Mouse (Mus musculus): ENCODE measurements at regions not wholly inside any gene's neighbourhood (a gene's known extent, or its start where the extent isn't known, plus 50 kb on each side); places are given as distances from the start of the nearest gene placed in this dataset.

DNA sequence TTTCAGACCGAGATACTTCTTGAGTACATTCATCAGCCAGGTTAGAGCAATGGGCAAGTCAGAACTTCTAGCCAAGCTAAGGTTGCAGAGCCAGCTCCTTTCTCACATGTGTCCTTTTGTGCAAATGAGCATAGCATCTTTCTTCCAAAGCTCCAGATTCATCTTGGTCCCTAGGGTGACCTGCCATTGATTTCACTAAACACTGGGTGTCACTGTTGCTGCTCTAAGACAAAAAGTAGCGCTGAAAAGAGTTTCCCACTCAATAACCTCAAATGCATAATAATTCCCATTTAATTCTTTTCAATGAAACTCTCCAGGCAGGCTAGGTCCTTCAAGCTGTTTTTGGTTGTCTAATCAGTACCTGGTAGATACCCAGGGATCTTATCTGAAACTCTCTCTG is 688.6 kb upstream of the BB014433 start:
- no peak for TF ChIP-seq CTCF (IDR thresholded peaks at IDR 0.05; ENCODE audit: low read depth, low read length)
- TF ChIP-seq POLR2A (IDR thresholded peaks at IDR 0.05; ENCODE audit: insufficient read depth, low read length) = no peak
- TF ChIP-seq EP300 (IDR thresholded peaks at IDR 0.05; ENCODE audit: insufficient read depth, low read depth, low read length) = no peak

Measured in ES-Bruce4 (cell line).